Mouse (Mus musculus) ES-E14 (cell line): ENCODE data around the gene Oaz1. TPM values are rescaled to one million over a fixed set of nuclear protein-coding genes. Genes with fewer than 3 reads are reported as not detected.

ENCODE experiments used
- DNase-seq: peaks from one replicate; pipeline ENCODE4 v3.0.0-alpha.2; 2013; ENCODE audit warnings: low read depth, low spot score
- H3K27ac ChIP-seq: 2 replicates; pipeline ENCODE4 v1.5.1; 2012; ENCODE audit warnings: low read depth, mild to moderate bottlenecking, low read length, moderate library complexity, mixed read lengths; ENCODE audit not compliant: poor library complexity, insufficient read depth, severe bottlenecking
- H3K36me3 ChIP-seq: 2 replicates; pipeline ENCODE4 v1.6.1; 2012; ENCODE audit warnings: mild to moderate bottlenecking, low read length, moderate library complexity, mixed read lengths; ENCODE audit not compliant: control insufficient read depth, poor library complexity, insufficient read depth, severe bottlenecking
- H3K4me1 ChIP-seq, 2 experiments: fragments of 150-350 bp in 1 of 2; sonication (generic) in 1 of 2; 2 replicates each; pipeline ENCODE4 v1.6.1; 2012; ENCODE audit warnings: low read length in 2 of 2, mild to moderate bottlenecking in 1 of 2, mixed read lengths in 1 of 2; ENCODE audit not compliant: control insufficient read depth in 2 of 2, insufficient read depth in 2 of 2, poor library complexity in 1 of 2
- H3K4me3 ChIP-seq, 2 experiments: fragments of 150-350 bp in 1 of 2; sonication (generic) in 1 of 2; 2 replicates each; pipeline ENCODE4 v1.5.1; 2012; ENCODE audit warnings: low read length in 2 of 2, low read depth in 1 of 2, mild to moderate bottlenecking in 1 of 2, mixed read lengths in 1 of 2; ENCODE audit not compliant: insufficient read depth in 1 of 2, poor library complexity in 1 of 2, severe bottlenecking in 1 of 2
- H3K9ac ChIP-seq: 2 replicates; pipeline ENCODE4 v1.6.1; 2012; ENCODE audit warnings: low read depth, mild to moderate bottlenecking, low read length, mixed read lengths; ENCODE audit not compliant: poor library complexity, insufficient read depth, severe bottlenecking
- H3K9me3 ChIP-seq: fragments of 150-350 bp; sonication (generic); 2 replicates; pipeline ENCODE4 v1.6.1; 2012; ENCODE audit warnings: low read depth, mild to moderate bottlenecking, low read length; ENCODE audit not compliant: control insufficient read depth, insufficient read depth
- CHD2 ChIP-seq: IDR thresholded peaks from 2 replicates; pipeline ENCODE4 v1.6.1; 2014; ENCODE audit warnings: mild to moderate bottlenecking, low read depth, low read length, inconsistent platforms
- HCFC1 ChIP-seq: IDR thresholded peaks from 2 replicates; pipeline ENCODE4 v1.6.1; 2012; ENCODE audit warnings: low read length, inconsistent platforms, borderline replicate concordance; ENCODE audit not compliant: insufficient read depth
- MAFK ChIP-seq: IDR thresholded peaks from 2 replicates; pipeline ENCODE4 v1.6.1; 2014; ENCODE audit warnings: mild to moderate bottlenecking, low read depth, low read length, inconsistent platforms; ENCODE audit not compliant: insufficient read depth
- ZC3H11A ChIP-seq: IDR thresholded peaks from 2 replicates; pipeline ENCODE4 v1.6.1; 2012; ENCODE audit warnings: low read depth, mild to moderate bottlenecking, inconsistent platforms, low read length, borderline replicate concordance
- ZNF384 ChIP-seq: IDR thresholded peaks from 2 replicates; pipeline ENCODE4 v1.6.1; 2012; ENCODE audit warnings: low read depth, low read length, inconsistent platforms
- in situ Hi-C, 2 experiments: fragments of 600-800 bp; cut with MboI; formaldehyde crosslinking; loops; one replicate each; pipeline ENCODE4 v1.15.1; 2025; ENCODE audit warnings: low sequenced_read_pairs in 2 of 2, inconsistent platforms in 1 of 2; ENCODE audit not compliant: unreplicated experiment in 2 of 2
- total RNA-seq: library from RNA; depleted of rRNA; stranded (reverse); fragments of 300-350 nt; gene quantifications from 2 replicates; pipeline ENCODE4 v1.2.3, GENCODE M21; 2012

The Oaz1 gene
- total RNA-seq, 1 experiment = 823 TPM

DNA sequence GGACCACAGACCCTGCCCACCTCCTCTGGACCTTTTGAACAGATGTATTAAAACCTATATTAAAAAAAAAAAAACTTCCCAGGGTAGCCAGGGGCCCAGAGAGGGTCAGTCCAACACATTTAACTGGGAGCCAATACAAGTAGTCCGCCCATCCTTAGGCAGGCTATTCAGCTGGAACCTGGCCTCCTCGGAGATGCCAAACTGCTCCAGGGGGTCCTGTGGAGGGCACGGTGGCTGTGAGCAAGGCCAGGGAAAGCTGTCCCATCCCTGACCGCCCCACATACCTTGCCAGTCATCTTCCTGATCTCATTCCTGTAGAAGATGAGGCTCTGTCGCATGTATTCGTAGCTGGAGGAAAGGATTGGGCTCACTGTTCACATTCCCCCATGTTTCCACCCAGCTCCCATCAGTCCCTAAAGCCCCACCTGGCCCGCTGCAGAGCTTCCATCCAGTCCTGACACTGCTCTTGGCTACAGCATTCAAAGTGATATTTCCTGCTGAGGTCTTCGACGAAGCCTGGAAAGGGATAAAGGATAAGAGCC lies 30.1 kb upstream of the Oaz1 start:
- peaks cover 0 to 15% of the 10 kb centered on the region in 2 experiments; a peak in 1 of 4 replicates for H3K4me1 ChIP-seq
- no peak overlapping the region for H3K27ac ChIP-seq
- no peak overlapping the region for H3K9ac ChIP-seq
- peaks cover 52% of the 10 kb centered on the region for H3K36me3 ChIP-seq
- H3K4me3 ChIP-seq = no peak overlapping the region
- DNase-seq = no peak
- in situ Hi-C loops = no loop called here
- TF ChIP-seq HCFC1 (no peak), CHD2 (no peak), ZNF384 (no peak), ZC3H11A (no peak), MAFK (no peak)
- H3K9me3 ChIP-seq = no peaks in the 10 kb centered on the region

DNA sequence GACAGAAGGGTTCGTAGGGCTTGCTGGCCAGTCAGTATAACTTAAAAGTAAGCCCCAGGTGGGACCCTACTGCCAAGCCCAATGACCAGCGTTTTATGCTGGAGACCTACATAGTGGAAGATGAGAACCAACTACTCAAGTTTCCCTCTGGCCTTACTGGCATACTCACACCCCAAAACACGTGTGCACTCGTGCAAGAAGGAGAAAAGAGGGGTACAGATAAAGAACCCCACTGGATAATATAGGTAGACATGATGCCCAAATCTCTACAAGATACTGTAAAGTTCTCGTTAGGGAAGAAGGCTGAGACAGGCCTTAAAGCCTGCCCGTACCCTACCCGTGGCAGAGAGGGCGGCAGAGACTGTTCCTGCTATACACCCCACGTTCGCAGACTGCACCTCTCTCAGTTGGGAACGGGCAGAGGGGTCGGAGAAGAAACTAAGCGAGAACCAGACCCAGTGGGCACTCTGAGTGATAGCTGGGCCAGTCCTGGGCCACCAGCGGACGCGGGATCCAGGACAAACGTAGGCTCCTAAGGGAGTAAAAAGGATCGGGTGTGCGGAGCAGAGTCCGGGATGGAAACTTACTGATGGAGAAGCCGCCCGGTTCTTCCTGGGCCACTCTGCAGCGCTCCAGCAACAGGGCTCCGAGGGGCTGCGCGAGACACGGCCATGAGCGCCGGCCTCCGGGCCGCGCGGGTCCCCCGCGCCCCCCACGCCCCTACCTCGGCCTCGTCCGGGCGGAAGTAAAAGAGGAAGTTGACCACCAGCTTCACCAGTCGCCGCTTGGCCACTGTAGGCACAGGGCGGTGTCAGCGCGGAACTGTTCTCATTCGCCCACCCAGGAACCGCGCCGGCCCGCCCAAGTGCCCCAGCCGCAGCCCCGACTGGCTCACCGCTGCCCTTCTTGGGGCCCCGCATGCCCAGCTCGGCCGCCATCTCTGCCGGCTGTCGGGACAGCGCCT lies 29.0 kb upstream of the Oaz1 start:
- TF ChIP-seq ZNF384 (no peak), HCFC1 (no peak), MAFK (no peak), CHD2 (no peak), ZC3H11A (no peak)
- H3K27ac ChIP-seq = peak overlapping the region; percentile 96
- peaks cover 56% of the 10 kb centered on the region for H3K36me3 ChIP-seq
- in situ Hi-C loops = no loop called here
- no peak for DNase-seq
- peak overlapping the region; percentile 99 for H3K9ac ChIP-seq
- peak overlapping the region; percentile 80 to 91 for H3K4me3 ChIP-seq
- H3K9me3 ChIP-seq = no peaks in the 10 kb centered on the region
- peaks cover 0 to 20% of the 10 kb centered on the region in 2 experiments; a peak in 1 of 4 replicates for H3K4me1 ChIP-seq

DNA sequence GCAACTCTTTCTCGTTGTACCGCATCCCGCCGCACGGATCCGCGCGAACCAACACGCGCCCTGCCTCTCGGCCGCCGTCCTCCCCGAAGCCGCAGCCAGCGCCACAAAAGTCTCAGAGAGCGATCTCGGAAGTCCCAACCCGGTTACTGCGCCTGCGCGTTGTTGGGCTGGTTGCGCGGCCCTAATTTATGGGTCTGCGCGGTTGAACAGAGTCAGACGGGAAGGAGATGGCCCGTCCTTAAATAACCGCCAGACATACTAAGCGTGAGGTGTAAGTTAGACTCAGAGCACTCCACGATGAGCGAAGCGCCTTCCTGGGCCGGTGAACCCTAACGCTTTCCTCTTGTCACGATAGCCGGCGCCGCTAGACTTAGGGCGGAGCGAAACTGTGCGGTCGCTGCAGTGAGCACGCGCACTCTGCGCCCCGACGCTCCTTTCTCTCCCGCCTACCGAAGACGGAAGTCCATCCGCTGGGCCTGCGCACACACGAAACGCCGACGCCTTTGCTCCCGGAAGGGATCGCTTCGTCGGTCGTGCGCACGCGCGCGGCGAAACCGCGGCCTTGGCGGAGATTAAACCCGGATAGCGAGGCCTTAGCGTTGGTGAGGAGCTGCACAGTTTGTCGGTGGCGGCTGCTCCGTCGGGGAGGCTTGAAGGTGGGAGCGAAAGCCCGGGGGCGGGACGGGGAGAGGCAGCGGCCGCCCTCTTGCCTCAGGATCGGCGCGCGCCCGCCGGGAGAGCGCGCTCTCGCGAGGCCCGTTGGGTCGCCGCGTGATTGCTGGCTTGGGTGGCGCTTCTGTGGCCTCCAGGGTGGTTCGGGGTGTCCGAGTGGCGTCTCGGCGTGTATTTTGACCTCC lies 28.1 kb upstream of the Oaz1 start, which contains the start of the genes Sf3a2 and Plekhj1:
Gene Sf3a2, plus strand, starts transcription at position 49 of the 857 bp plus-strand sequence.
Gene Plekhj1, minus strand, starts transcription at position 477 of the 857 bp plus-strand sequence.
- TF ChIP-seq MAFK (no peak), ZNF384 (no peak), HCFC1 (peak; percentile 76), CHD2 (peak; percentile 93), ZC3H11A (no peak)
- in situ Hi-C loops = no loop called here
- Histone ChIP-seq H3K27ac (peak within 1 kb of the TSS; percentile 96), H3K36me3 (peaks cover 56% of the 10 kb centered on the region), H3K4me1 (peaks cover 0 to 18% of the 10 kb centered on the region in 2 experiments; a peak in 1 of 4 replicates), H3K9me3 (no peaks in the 10 kb centered on the region), H3K4me3 (peak within 1 kb of the TSS; percentile 80 to 91), H3K9ac (peak within 1 kb of the TSS; percentile 99)
- DNase-seq = peak; percentile 90

- peak overlapping the region; percentile 80 to 91 for H3K4me3 ChIP-seq
- H3K9ac ChIP-seq = peak overlapping the region; percentile 99
- no peaks in the 10 kb centered on the region for H3K9me3 ChIP-seq
- no peak for TF ChIP-seq ZNF384
- no peak for TF ChIP-seq MAFK
- TF ChIP-seq ZC3H11A = no peak
- peaks cover 0 to 17% of the 10 kb centered on the region in 2 experiments; a peak in 1 of 4 replicates for H3K4me1 ChIP-seq
- in situ Hi-C loops = no loop called here
- DNase-seq = no peak
- H3K27ac ChIP-seq = peak overlapping the region; percentile 96
- H3K36me3 ChIP-seq = peaks cover 58% of the 10 kb centered on the region
Measured at GRCm38 (mm10) chr10:80799070-80799566, 27.3 kb upstream of the Oaz1 start.
